Mouse (Mus musculus): Measurements from ENCODE around the gene Zfp574.

- TF ChIP-seq HCFC1 (IDR thresholded peaks at IDR 0.05; ENCODE audit: borderline replicate concordance, insufficient read depth, low read length) (no peak), ZC3H11A (IDR thresholded peaks at IDR 0.05; ENCODE audit: borderline replicate concordance, low read depth, low read length) (no peak), ZNF384 (IDR thresholded peaks at IDR 0.05; ENCODE audit: low read depth, low read length) (no peak)
Observed at GRCm38 (mm10) chr7:25112956-25113603, 40.7 kb downstream of the Zfp574 start.
